Mouse (Mus musculus) forebrain, embryonic 10.5 days (tissue): ENCODE measurements around the gene Foxi1. TPM values are rescaled to one million over a fixed set of nuclear protein-coding genes. Genes with fewer than 3 reads are reported as not detected.

Experiments used
- polyA plus RNA-seq: library from polyadenylated mRNA; unstranded; fragments of >200 nt; fragmentation: Nextera tagmentation; extraction: Ambion mirVana; gene quantifications from 2 replicates; pipeline ENCODE4 v1.2.1, GENCODE M21; 2016

Gene Foxi1
- polyA plus RNA-seq, 1 experiment from 2014 or later: not detected

Other genes starting within 250 kb of the Foxi1 start
- gene Kcnmb1, start 245.1 kb downstream of the Foxi1 start, polyA plus RNA-seq: 0.04 and 0.09 TPM in 2 replicates
- gene Kcnip1, start 214.9 kb downstream of the Foxi1 start, polyA plus RNA-seq: 3.5 and 3.7 TPM in 2 replicates
- gene Lcp2, start 161.2 kb downstream of the Foxi1 start, polyA plus RNA-seq: 1.2 and 1.7 TPM in 2 replicates
- not detected in 2 replicates for gene 4930469K13Rik, start 109.5 kb downstream of the Foxi1 start, polyA plus RNA-seq
- 0.36 TPM in 2 replicates for gene Fam196b, start 106.7 kb upstream of the Foxi1 start, polyA plus RNA-seq